Mouse (Mus musculus) frontal cortex, postnatal 10 days (tissue): ENCODE measurements around the gene Prkar1b.
A peak's percentile ranks its signal among the peaks of the same experiment; 100 is the strongest.

Source experiments
- DNase-seq, 2 experiments: peaks; one replicate each; pipeline ENCODE4 v3.0.0; 2022; ENCODE audit warnings: low spot score in 2 of 2, mixed read lengths in 1 of 2

The Prkar1b gene

DNA sequence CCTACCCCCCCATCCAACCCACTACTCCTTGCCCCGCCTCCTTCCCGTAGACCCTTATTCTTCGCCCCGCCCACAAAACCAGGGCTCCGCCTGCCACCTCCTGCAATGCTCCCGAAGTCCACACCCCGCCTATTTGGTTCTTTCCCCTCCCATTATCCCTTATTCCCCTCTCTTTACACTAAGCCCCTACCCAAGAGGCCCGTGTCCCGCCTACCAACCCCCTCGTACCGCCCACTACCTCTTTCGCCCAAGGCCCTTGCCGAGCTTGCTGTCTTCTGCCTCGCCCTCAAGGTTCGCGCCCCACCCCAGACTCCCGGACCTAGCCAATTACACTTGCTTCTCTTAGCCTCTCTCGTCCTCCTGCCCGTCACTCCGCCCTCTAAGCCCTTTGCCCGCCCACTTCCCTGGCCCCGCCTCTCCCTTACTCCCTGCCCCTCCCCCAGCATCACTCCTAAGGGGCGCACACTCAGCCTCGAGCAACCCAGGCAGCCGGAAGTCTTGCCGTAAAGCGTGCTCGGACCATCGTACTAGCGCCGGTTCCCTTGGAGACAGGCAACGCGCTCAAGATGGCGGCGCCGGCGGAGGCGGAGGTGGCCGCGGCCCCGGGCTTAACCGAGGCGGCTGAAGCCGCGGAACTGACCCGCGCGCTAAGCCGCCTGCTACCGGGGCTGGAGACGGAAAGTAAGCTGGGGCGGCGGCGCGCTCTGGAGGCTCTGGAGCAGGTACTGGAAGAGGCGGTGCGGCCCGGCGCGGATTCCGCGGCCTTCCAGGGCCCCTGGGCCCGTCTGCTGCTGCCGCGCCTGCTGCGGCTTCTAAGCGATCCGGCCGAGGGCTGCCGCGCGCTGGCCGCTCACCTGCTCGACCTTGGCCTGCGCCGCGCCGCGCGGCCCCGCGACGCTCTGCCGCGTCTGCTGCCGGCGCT is at the start of gene Prkar1b, which contains the start of gene Dnaaf5:
Prkar1b (minus strand) TSS at position 321 of the 922 bp plus-strand sequence.
Dnaaf5 (plus strand) TSS at position 543 of the 922 bp plus-strand sequence.
- DNase-seq = peak; percentile 95 to 96

DNA sequence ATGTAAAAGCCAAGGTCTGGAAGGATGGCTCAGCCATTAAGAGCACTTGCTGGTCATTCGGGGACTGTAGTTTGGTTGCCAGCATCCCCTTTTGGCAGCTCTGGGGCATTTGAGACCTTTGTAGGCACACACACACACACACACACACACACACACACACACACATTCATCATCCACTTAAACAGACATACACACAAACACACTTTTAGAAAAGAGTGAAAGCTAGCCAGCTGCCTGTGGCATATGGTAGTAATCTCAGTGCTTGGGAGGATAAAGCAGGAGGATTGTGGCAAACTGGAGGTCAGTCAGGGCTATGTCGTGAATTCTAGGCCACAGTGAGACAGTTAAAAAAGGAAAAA is 49.8 kb upstream of the Prkar1b start:
- no peak for DNase-seq

DNA sequence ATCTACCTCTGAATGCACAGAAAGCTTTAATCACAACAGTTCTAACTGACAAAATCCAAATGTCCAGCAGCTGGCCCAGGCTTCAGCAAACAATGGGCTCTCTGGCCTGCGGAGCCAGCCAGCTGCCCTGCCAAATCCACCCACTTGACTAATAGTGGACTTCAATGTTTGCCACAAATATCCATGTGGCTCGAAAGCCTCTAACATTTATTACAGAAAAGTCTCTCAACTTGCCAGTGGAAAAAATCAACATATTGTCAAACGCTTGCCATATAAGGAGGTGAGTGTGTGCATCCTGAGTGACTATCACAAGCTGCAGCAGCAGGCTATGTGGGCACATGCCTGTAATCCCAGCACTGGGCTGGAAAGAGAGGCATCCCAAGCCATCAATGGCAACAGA is 49.0 kb upstream of the Prkar1b start:
- no peak for DNase-seq

DNA sequence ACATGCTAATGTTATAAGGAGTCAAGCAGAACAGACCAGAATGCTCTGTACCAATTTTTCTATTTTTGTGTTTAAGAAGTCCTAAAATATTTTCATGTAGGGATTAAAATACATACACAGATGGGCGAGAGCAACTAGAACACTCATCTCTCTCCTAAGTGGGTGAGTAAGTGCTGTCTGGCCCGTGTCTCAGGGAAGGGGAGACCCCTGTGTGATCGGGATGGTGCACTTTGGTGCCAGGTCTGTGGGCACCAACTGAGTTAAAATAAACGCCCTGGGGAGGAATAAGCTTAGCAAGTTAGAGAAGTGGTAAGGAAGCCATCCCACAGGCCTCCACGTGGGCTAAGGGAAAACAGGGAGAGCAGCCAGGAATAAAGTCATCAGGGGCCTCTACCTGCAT is 41.2 kb upstream of the Prkar1b start:
- DNase-seq = no peak

DNA sequence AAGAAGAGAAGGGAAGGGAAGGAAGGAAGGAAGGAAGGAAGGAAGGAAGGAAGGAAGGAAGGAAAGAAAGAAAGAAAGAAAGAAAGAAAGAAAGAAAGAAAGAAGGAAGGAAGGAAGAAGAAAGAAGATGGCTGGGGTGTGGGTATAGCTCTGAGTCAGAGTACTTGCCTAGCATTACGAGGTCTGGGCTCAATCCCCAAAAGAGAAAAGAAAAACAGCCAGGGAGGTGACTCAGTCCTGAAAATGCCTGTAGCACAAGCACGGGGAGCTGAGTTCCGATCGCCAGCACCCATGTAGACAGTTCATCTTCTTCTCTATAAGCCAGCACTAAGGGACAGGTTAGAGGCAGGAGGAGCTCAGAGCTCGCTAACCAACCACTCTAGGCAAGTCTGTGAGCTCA is 39.9 kb upstream of the Prkar1b start:
- no peak for DNase-seq

DNA sequence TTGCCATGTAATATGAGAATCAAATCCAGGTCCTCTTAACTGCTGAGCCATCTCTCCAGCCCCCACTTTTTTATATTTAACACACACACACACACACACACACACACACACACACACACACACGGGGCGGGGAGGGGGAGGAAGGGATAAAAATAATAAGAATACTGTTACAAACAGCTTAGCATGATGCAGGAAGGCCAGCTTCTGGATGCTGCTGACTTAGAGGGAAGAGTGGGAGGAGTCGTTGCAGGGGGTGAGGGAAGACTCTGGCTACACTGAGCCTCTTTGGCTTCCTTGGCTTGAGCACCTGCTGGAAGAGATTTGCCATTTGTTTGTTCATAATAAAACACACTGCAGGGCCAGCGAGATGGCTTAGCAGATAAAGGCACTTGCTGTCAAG is 35.1 kb upstream of the Prkar1b start:
- DNase-seq = no peak

DNA sequence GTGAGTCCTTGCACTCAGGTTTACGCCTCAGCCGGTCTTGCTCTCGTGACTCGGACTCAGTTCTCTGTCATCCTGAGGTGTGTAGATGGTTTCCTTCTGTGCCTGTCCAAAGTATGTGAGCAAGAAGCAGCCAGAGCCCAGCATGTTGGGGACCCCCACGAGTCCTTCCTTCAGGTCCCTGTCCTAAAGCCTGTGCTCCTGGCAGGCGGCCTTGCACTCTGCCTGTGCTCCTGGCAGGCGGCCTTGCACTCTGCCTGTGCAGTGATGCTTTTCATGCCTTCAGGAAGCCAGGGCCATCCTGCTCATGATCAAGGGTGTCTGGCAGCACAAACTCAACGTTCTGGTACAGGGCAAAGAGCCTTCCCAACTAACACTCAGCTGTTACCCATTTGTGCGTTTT is 33.8 kb upstream of the Prkar1b start:
- no peak for DNase-seq

DNA sequence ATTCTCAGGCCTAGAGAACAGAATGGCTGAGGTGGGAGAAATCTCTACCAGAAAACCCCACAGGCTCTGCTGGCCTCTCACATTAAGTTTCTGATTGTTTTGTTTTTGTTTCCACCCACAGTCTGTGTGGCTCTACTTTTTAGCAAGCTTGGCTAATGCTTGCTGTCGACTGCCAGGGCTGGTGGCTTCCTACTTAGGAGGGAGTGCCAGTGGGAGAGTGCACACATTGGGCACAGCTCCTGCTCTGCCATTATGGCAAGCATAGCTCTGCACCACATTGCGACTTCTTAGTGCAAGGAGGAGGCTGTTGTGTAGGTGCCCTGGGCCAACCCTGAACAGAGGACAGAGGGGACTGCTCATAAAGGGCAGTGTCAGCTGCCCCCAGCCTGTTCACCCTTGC is 33.3 kb upstream of the Prkar1b start:
- no peak for DNase-seq

DNA sequence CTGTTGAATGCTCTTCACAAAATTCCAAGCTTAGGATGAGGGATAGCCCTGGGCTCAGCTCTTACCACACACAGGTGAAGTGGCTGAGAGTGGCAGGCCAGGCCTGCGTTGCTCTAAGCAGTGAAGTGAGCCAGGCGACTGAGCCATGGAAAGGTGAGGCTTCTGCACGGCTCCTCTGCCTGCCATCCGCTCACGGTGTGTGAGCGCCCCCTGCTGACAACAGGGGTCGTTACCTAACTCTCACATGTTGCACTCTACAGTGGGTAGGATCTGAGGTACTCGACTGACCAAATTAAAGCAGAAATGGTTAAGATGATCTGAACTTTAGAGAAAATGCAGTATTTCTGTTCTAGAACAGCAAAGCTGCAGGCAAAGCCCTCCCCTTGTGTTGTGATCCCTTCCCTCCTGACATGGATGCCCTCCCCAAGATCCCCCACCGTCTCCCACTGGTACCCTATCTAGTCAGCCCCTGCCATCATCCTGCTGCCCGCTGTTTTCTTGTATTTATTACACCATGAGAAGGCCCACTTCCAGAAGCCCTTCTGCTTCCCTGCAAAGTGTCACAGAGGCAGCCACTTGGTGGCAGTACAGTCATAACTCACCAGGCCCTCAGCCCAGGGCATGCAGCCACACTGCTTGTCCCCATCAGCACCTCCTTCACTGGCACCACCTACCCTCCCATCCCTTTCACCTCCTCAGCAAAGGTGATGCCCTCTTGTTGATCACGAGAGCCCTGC is 29.3 kb upstream of the Prkar1b start:
- peak in 1 of 2 experiments; percentile 77 for DNase-seq

DNA sequence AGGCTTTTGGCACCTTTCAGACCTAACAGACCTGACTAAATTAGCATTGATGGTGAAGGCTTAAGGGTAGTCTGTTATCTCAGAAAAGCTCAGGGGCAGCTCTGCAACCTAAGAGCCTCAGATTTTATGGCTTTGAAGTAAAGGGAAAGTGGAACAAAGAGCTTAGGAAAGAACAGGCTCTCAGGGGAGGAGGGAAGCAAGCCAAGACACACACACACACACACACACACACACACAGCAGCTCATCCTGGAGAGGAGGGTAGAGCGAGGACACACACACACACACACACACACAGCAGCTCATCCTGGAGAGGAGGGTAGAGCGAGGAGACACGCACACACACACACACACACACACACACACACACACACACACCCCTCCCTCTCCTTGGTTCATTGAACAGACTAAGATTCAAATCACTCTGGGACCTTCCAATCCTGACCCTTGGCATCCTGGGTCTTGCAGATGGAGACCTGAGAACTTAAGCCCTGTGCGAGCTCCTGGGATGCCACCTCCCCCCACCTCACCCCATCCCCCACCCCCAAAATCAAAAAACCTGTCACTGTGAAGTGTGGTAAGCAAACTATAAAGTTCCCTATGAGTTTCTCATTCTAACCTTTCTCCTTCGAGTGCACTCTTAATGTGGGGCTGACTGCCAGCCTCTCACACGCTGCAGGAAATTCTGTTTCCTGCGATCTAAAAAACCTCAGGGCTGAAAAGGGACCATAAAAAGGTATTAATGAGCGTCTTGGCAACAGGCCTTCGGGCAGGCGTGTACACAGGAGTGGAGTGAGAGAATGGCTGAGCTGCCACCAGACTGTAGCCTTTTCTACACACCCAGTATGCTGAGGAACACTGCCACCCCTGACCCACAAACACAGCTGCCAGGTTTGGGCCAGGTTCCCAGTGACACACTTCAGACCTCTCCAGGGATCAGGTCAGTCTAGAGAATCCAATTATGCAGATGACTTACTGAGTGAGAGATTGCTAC is 25.1 kb upstream of the Prkar1b start:
- no peak for DNase-seq

DNA sequence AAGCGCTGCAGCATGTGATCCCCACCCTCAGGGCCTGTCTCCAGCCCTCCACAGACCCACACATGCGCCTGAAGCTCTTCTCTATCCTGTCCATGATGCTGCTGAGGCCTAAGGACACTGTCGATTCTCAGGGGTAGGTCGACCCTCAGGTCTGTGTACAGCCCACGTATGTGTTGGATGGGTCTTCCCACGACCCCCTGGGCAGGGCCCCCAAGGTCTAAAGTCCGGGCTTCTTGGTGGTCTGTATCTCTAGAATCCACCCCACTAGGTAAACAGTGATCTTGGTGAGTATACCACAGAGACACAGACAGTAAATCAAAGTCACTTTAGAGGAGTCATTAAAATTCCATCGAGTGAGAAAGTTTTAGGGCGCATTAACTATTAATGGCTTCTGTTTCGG is 24.3 kb upstream of the Prkar1b start:
- DNase-seq = no peak

DNA sequence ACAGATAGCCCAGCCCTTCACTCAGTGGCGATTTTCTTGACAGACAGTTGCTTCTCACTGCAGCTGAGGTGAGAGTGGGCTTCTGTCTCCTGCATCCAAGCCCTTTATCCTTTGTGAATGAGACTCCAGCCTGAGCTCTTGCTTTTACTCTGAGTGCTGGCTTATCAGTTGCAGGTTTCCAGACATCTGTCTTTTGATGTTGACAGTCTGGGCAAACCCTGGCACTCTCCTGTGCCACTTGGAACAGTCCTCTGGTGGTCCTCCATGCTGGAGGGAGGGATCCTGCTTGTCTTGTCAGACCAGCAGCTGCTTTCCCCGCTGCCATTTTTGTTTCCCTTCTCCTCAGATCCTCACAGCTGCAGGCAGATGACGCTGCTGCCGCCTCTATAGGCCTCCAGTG is 22.1 kb upstream of the Prkar1b start:
- no peak for DNase-seq

DNA sequence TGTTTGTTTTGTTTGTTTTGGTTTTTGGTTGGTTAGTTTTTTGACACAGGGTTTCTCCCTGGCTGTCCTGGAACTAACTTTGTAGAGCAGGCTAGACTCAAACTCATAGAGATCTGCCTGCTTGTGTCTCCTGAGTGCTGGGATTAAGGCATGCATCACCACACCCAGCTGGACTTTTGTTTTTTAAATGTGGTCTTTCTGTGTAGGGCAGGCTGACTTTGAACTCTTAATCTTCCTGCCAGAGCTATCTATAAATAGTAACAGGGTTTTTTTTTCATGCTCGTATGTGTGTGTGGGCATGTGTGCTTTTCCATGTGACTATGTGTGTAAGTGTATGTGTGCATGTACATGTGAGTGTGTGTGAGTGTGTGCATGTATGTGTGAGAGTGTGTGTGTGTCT is 17.7 kb upstream of the Prkar1b start:
- DNase-seq = no peak

DNA sequence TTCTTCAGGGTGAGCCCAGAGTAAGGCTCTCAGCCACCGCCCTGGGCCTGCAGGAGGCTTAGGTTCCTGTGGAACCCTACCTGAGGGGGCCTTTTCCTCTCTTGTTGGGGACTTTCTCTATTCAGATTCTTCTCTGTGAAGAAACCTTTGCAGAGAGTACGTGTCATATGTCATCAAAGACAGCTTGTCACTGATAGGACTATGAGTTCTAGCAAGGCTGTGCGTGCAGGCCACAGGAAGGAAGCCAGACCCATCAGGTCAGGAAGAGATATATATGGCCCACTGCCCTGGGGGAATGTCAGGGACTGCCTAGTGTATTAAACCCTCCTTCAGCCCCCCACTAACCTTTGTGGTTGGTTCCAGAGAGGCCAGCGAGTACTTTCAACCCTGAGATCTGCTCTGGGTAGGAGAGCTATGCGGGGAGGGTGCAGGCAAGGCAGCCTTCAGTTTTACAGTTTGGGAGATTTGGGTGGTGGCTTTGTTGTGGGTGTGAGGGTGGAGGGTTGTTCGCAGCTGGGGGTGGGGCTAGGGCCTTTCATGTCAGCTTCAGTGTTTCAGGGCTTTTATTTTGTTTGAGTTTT is 17.1 kb upstream of the Prkar1b start:
- DNase-seq = no peak

DNA sequence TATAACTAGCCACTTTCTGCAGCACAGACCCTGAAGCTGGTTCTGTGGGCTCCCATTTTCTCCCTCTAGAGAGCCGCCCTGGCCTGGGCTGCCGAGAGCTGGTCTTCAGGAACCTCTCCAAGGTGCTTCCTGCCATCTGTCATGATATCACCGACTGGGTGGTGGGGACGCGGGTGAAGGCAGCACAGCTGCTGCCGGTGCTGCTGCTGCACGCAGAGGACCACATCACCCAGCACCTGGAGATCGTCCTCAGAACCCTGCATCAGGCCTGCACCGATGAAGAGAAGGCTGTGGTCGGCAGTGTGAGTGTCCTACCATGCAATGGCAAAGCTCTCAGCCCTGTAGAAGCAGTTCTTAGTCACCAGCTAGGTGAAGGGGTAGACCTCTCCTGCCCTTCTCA is 11.8 kb upstream of the Prkar1b start:
- no peak for DNase-seq

DNA sequence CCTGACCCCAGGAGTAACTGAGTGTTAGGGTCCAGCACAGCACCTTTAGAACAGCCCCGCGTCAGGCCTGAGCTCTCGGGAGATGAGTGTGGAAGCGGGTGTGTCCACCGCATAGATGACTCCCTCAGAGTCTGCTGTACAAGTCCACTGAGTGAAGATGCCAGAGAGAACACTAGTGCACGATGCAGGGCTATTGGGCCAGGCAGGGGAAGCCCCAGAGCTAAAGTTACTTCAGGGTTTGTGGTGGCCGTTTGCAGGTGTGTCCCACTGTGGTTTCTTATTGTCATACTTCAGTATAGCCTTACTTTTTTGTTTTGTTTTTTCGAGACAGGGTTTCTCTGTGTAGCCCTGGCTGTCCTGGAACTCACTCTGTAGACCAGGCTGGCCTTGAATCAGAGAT is 11.1 kb upstream of the Prkar1b start:
- no peak for DNase-seq

DNA sequence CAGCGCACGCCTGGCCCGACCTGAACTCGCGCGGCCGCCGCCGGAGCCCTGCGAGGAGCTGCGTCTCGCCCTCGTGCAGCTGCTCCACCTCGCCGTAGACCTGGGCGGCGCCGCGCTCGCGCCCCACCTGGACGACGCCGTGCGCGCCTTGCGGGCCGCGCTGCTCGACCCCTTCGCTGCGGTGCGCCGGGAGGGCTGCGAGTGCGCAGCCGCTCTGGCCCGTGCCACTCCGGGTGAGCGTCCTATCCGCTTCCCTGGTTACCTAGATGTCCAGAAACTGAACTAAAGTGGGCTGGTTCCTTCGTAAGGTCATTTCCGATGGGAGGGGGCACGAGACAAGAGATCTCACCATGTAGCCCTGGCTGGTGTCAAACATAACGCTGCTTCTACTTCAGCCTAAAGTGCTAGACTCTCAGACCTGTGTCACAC is 816 bp upstream of the Prkar1b start:
- DNase-seq = peak in 1 of 2 experiments; percentile 27

DNA sequence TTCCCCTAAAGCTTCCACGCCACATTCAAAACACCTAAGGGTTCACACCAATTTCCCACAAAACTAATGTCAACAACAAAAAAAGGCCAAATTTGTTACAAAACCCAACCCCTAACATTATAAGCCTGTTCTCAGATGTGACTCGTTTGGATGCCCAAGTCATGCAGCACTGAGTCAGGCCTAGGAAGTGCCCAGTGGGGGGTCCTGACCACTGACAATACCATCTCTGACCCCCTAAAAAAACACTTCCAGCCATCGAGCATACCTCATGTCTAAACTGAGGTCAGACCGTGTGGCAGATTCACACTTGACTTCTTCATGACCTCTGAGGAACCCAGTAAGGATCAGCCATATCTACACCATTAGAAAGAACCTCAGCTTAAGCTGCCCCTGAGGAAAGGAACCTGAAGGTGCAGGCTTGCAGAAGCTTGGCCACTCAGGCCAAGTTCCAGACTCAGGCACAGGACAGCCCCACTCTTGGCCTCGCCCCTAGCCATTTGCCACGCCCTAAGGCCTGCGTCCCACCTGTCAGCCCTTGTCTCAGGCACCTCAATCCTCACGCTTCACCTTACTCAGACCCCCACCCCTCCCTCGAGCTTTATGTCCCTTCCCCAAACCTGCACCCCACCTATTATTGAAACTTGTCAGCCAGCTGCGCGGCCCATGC is 662 bp downstream of the Prkar1b start:
- DNase-seq = no peak

DNA sequence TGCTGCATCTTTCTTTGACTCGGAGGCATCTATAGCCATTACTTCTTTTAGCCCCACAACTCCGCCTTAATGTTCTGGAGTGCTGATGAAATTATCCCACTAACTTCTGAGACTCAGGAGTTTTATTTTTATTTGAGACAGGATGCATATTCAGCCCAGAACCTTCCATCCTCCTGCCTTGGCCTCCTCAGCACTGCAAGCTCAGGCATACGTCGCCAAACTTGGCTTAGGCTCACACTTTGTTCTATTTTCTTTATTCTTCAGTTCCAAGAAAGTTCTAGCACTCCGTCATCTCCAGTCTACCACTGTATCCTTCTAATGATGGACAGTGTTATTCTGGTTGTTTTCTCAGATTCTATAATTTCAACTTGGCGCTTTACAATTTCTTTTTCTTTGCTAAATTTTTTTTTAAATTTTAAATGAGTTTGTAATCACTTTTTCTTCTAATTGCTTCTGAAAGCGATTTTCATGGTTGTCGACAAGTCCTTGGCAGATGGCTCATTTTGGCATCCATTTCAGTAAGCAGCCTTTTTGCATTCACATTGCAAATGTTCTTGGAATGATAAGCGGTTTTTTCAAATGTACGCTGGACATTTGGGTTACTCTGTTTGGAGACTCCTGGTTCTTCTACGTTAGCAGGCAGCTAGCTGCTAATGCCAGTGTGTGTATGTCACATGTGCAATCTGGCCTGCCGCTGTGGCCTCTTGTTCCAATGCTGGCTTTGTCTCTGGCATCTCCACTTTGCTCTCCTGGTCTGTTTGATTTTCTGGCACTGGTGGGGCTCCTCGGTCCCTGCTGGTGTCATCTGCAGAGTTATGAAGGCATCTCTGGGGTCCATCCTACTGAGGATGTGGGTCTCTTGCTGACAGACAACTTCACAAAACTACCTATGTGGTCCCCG is 2.4 kb downstream of the Prkar1b start:
- DNase-seq = no peak
